Mouse (Mus musculus): ENCODE measurements around the gene Tent4a. TPM values are rescaled to one million over a fixed set of nuclear protein-coding genes. Genes with fewer than 3 reads are reported as not detected.

Gene Tent4a
- total and polyA plus RNA-seq, 3 experiments, result 8.1 to 12.7 (median 11.0) TPM

DNA sequence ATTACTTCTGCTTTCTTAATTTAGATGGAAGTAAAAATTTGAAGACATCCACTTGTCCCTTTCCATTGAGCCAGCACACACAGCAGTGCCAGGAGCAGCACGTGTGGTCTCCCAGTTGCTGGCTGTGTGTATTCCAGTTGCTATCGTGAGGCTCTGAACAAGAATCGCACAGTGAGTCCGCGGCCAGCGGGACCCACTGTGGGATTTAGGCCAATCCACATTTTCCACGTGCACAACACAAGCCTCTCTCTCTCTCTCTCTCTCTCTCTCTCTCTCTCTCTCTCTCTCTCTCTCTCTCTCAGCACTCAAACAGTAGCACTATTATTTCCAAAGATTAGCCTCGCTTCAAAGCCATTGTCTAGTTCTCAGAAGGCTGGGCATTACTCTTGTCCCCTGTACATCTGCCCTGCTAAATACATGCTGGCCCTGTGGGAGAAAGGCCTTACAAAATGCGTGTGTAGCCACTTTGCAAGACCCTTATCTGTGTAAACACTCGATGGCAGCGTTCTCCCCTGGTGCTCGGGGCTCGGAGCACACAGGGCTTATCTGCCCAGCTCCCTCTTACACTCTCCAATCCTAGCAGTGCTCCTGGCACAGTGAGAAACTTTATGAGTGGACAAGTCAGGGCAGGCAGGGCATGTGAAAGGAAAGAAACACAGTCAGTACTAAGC is 25.0 kb upstream of the Tent4a start:
- Histone ChIP-seq H3K4me1 (ENCODE audit: control insufficient read depth, insufficient read depth, low read length) (peaks cover 9% of the 10 kb centered on the region; the same call in 1 of the 2 replicates), H3K9ac (ENCODE audit: low read depth, low read length) (0 out of 2 replicates have a peak overlapping the region, but pooled peaks have one; percentile 5), H3K27ac (peak overlapping the region; percentile 26), H3K36me3 (ENCODE audit: control insufficient read depth, insufficient read depth, low read length) (no peaks in the 10 kb centered on the region), H3K4me3 (no peak overlapping the region), H3K27me3 (ENCODE audit: control insufficient read depth, insufficient read depth, low read length) (no peaks in the 10 kb centered on the region; the same call in 1 of the 2 replicates), H3K79me2 (replicated peaks; ENCODE audit: control insufficient read depth, insufficient read depth, low read length) (no peaks in the 10 kb centered on the region)
- intact Hi-C loops (cut with DNase I), result loop anchor here (5.0 kb wide), 1 partner anchor 53 kb away; the partner anchor contains the start of gene Srd5a1
- TF ChIP-seq POLR2A (IDR thresholded peaks at IDR 0.05; ENCODE audit: insufficient read depth, low read depth, low read length), result no peak
- TF ChIP-seq EP300 (IDR thresholded peaks at IDR 0.05; ENCODE audit: insufficient read depth, low read depth, low read length), result 0 out of 2 replicates have a peak, but pooled peaks have one; percentile 16
- 36% methylated on average over 13 of the region's 13 CpGs for WGBS
- peak; percentile 27 to 50 for DNase-seq

DNA sequence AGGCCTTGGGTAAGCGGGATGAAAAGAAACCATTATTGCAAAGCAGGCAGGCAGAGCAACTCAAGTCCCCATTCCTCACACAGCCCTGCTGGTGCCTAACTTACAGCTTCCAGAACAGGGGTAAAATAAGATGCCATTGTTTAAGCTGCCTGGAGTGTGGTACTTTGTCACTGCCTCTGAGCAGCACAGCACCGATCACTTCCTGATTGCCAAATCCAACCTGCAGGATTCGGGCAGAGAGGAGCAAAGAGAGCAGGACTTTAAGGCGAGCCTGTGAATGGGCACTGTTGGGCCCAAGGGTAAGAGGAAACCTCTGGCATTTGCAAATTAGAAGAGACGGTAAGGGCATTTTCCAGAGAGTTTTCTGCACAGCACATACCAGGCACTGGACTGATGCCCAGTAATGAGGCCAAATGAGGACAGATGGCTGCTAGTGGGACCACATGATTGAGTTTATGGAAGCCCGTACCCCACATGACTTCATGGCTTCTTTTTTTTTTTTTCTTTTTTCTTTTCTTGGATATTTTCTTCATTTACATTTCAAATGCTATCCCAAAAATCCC is 23.8 kb upstream of the Tent4a start:
- DNase-seq, result peak; percentile 38 to 40
- Histone ChIP-seq H3K4me1 (ENCODE audit: control insufficient read depth, insufficient read depth, low read length) (peaks cover 9% of the 10 kb centered on the region; the same call in 1 of the 2 replicates), H3K27me3 (ENCODE audit: control insufficient read depth, insufficient read depth, low read length) (no peaks in the 10 kb centered on the region; the same call in 1 of the 2 replicates), H3K9ac (ENCODE audit: low read depth, low read length) (no peak overlapping the region), H3K36me3 (ENCODE audit: control insufficient read depth, insufficient read depth, low read length) (no peaks in the 10 kb centered on the region), H3K79me2 (replicated peaks; ENCODE audit: control insufficient read depth, insufficient read depth, low read length) (no peaks in the 10 kb centered on the region), H3K27ac (no peak overlapping the region), H3K4me3 (no peak overlapping the region)
- TF ChIP-seq EP300 (IDR thresholded peaks at IDR 0.05; ENCODE audit: insufficient read depth, low read depth, low read length) (0 out of 2 replicates have a peak, but pooled peaks have one; percentile 10), POLR2A (IDR thresholded peaks at IDR 0.05; ENCODE audit: insufficient read depth, low read depth, low read length) (no peak)
- 54% methylated on average over 6 of the region's 6 CpGs for WGBS
- intact Hi-C loops (cut with DNase I), result loop anchor here (5.0 kb wide), 1 partner anchor 54 kb away; the partner anchor contains the start of gene Srd5a1

DNA sequence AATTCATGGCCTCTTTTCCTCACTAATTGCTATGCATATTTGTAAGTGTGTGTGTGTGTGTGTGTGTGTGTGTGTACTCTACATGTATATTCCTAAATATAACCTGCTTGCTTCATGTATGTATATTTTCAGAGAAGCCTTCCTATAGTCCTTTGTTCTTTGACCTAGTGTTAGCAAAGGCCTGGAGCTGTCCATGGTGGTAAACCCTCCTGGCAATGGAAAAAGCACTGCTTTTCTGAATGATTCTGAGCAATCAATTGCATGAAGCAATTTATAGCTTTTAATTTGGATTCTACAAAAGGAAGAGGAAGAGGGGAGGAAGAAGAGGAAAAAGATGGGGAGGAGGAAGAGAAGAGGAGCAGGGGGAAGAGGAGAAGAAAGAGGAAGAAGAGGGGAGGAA is 22.3 kb upstream of the Tent4a start:
- Histone ChIP-seq H3K9ac (ENCODE audit: low read depth, low read length) (no peak overlapping the region), H3K27ac (no peak overlapping the region), H3K4me1 (ENCODE audit: control insufficient read depth, insufficient read depth, low read length) (peaks cover 4% of the 10 kb centered on the region; the same call in 1 of the 2 replicates), H3K4me3 (no peak overlapping the region), H3K27me3 (ENCODE audit: control insufficient read depth, insufficient read depth, low read length) (no peaks in the 10 kb centered on the region), H3K36me3 (ENCODE audit: control insufficient read depth, insufficient read depth, low read length) (no peaks in the 10 kb centered on the region), H3K79me2 (replicated peaks; ENCODE audit: control insufficient read depth, insufficient read depth, low read length) (no peaks in the 10 kb centered on the region)
- TF ChIP-seq POLR2A (IDR thresholded peaks at IDR 0.05; ENCODE audit: insufficient read depth, low read depth, low read length) (no peak), CTCF (IDR thresholded peaks at IDR 0.05) (no peak), EP300 (IDR thresholded peaks at IDR 0.05; ENCODE audit: insufficient read depth, low read depth, low read length) (no peak)
- DNase-seq, result no peak
- intact Hi-C loops (cut with DNase I), result loop anchor here (5.0 kb wide), 1 partner anchor 56 kb away; the partner anchor contains the start of gene Srd5a1

DNA sequence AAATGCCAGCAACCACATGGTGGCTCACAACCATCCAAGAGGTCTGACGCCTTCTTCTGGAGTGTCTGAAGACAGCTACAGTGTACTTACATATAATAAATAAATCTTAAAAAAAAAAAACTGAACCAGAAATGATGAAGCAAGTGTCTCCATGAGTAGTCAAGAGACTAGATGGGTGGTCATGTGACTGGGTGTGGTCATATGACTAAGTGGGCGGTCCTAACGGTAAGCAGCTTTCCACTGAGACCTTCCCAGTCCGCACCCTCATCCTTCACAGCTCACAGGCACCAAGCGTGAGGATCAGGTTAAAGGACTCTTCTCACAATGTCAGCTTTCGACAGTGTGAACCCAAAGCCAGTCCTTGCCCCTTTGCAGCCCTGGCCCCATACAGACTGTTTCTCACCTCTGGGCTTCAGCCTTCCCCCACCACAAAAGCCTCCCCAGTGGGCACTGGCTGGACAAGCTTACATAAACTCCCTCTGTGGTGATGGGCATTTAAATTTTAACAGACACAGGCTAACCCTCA is 21.6 kb upstream of the Tent4a start:
- Histone ChIP-seq H3K4me3 (no peak overlapping the region), H3K27ac (no peak overlapping the region), H3K9ac (ENCODE audit: low read depth, low read length) (no peak overlapping the region), H3K36me3 (ENCODE audit: control insufficient read depth, insufficient read depth, low read length) (no peaks in the 10 kb centered on the region), H3K27me3 (ENCODE audit: control insufficient read depth, insufficient read depth, low read length) (no peaks in the 10 kb centered on the region), H3K4me1 (ENCODE audit: control insufficient read depth, insufficient read depth, low read length) (peaks cover 4% of the 10 kb centered on the region; the same call in 1 of the 2 replicates), H3K79me2 (replicated peaks; ENCODE audit: control insufficient read depth, insufficient read depth, low read length) (no peaks in the 10 kb centered on the region)
- WGBS, result 72% methylated on average over 6 of the region's 6 CpGs
- TF ChIP-seq CTCF (IDR thresholded peaks at IDR 0.05), result no peak
- DNase-seq, result no peak
- intact Hi-C loops (cut with DNase I), result loop anchor here (5.0 kb wide), 1 partner anchor 56 kb away; the partner anchor contains the start of gene Srd5a1

DNA sequence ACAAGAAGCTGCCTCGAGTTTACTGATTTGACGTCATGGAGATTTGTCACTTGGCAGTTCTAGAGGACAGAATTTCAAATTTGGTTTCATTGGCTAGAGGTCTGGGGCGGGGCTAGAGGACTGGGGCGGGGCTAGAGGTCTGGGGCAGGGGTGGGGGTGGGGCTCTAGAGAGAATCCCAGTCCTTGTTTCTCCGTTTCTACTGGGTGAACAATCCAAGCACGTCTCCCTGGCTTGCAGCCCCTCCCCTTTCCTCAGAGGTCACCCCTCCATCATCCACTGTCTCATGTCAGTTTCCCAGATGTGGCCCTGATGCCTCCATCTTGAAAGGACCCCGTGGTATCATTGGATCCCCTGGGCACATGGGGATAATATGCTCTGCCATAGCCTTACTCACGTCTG is 20.6 kb upstream of the Tent4a start:
- intact Hi-C loops (cut with DNase I), result loop anchor here (5.0 kb wide), 1 partner anchor 57 kb away; the partner anchor contains the start of gene Srd5a1
- H3K27me3 ChIP-seq (ENCODE audit: control insufficient read depth, insufficient read depth, low read length), result no peaks in the 10 kb centered on the region
- no peaks in the 10 kb centered on the region for H3K79me2 ChIP-seq (replicated peaks; ENCODE audit: control insufficient read depth, insufficient read depth, low read length)
- 28% methylated on average over 8 of the region's 8 CpGs for WGBS
- no peak overlapping the region for H3K9ac ChIP-seq (ENCODE audit: low read depth, low read length)
- H3K4me1 ChIP-seq (ENCODE audit: control insufficient read depth, insufficient read depth, low read length), result peaks cover 4% of the 10 kb centered on the region; the same call in 1 of the 2 replicates
- no peak overlapping the region for H3K27ac ChIP-seq
- no peak overlapping the region for H3K4me3 ChIP-seq
- H3K36me3 ChIP-seq (ENCODE audit: control insufficient read depth, insufficient read depth, low read length), result no peaks in the 10 kb centered on the region
- TF ChIP-seq CTCF (IDR thresholded peaks at IDR 0.05) (no peak), EP300 (IDR thresholded peaks at IDR 0.05; ENCODE audit: insufficient read depth, low read depth, low read length) (no peak), POLR2A (IDR thresholded peaks at IDR 0.05; ENCODE audit: insufficient read depth, low read depth, low read length) (no peak)
- DNase-seq, result no peak

DNA sequence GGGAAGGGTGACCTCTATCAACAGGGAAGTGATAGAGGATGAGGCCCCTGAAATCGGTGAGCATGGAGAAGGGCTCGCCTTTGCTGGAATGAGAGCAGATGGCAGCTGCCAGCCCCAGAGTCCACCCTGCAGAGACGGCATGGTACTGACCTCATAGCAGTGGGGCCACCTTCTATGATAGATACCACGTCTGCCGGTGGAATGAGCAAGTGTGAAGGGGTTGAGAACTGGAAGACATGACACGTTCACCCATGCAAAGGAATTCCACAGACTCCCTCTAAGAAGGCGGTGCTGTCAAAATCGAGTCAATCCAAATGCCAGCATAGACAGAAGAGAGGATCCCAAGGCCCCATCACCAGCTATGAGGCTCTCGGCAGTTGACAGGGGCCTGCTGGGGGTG is 19.8 kb upstream of the Tent4a start:
- no peak for DNase-seq
- Histone ChIP-seq H3K27me3 (ENCODE audit: control insufficient read depth, insufficient read depth, low read length) (no peaks in the 10 kb centered on the region), H3K27ac (no peak overlapping the region), H3K36me3 (ENCODE audit: control insufficient read depth, insufficient read depth, low read length) (no peaks in the 10 kb centered on the region), H3K79me2 (replicated peaks; ENCODE audit: control insufficient read depth, insufficient read depth, low read length) (no peaks in the 10 kb centered on the region), H3K4me3 (no peak overlapping the region), H3K4me1 (ENCODE audit: control insufficient read depth, insufficient read depth, low read length) (peaks cover 2% of the 10 kb centered on the region; the same call in 1 of the 2 replicates), H3K9ac (ENCODE audit: low read depth, low read length) (no peak overlapping the region)
- TF ChIP-seq CTCF (IDR thresholded peaks at IDR 0.05) (no peak), EP300 (IDR thresholded peaks at IDR 0.05; ENCODE audit: insufficient read depth, low read depth, low read length) (no peak), POLR2A (IDR thresholded peaks at IDR 0.05; ENCODE audit: insufficient read depth, low read depth, low read length) (no peak)
- intact Hi-C loops (cut with DNase I), result loop anchor here (5.0 kb wide), 1 partner anchor 167 kb away; no protein-coding TSS in a partner anchor
- 74% methylated on average over 9 of the region's 9 CpGs for WGBS

Measured in heart, adult 2 months (tissue).